Mouse (Mus musculus): ENCODE measurements around the gene Ddias. TPM values are rescaled to one million over a fixed set of nuclear protein-coding genes. Genes with fewer than 3 reads are reported as not detected.
A peak's percentile ranks its signal among the peaks of the same experiment; 100 is the strongest.
"Not testable (repeated sequence)": the region's sequence is repeated elsewhere in the genome, so short reads cannot be mapped to it uniquely, and the experiment has no call there.

Ddias gene
- 13.8 and 17.3 TPM in 2 replicates for polyA plus RNA-seq (2016; fragmentation: Nextera tagmentation; extraction: Ambion mirVana)

DNA sequence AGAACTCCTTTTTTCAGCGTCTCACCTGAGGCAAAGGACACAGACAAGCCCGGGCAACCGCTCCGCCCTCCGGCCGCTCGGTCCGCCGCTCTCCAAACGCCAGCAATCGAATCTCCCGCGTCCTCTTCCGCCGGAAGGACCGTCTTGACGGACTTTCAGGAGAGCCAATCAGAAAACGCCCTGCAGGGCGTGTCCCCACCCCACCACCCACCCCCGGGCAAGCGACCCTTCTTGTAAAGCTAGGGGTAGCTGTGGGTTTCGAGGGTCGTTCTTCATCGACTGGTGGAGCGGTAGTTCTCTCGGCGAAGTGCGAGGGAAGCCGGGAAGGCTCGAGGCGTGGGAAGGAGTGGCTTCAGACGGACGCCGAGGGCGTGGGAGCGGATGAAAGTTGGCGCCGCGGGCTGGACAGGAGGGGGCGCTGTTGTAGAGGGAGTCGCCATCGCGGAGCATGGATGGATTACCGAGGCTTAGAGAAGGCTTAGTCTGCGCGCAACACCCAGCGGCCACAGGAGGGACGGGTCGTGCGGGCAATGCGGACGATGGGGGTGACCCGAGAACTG lies at the start of gene Ddias, which contains the start of gene Prcp:
Gene Ddias (minus strand): TSS at position 132 of the 560 bp plus-strand sequence.
Gene Prcp (plus strand): TSS at position 355 of the 560 bp plus-strand sequence.
- WGBS = under 1% methylated on average over 53 of the region's 53 CpGs
- H3K4me3 ChIP-seq = peak within 1 kb of the TSS; percentile 68
- peak; percentile 98 for DNase-seq (ENCODE audit: low spot score)
- no peaks in the 10 kb centered on the region for H3K27me3 ChIP-seq (ENCODE audit: insufficient read depth, poor library complexity, severe bottlenecking)
- H3K9me3 ChIP-seq = no peaks in the 10 kb centered on the region
- H3K4me1 ChIP-seq = peaks cover 13% of the 10 kb centered on the region; the same call in 1 of the 2 replicates
- no peaks in the 10 kb centered on the region for H3K36me3 ChIP-seq
- peak within 1 kb of the TSS; percentile 97 for H3K27ac ChIP-seq

- WGBS = 78% methylated on average over 2 of the region's 2 CpGs
- no peaks in the 10 kb centered on the region for H3K4me1 ChIP-seq
- 0 out of 2 replicates have a peak, but pooled peaks cover 2% of the 10 kb centered on the region for H3K36me3 ChIP-seq
- no peak for DNase-seq (ENCODE audit: low spot score)
- no peaks in the 10 kb centered on the region for H3K27me3 ChIP-seq (ENCODE audit: insufficient read depth, poor library complexity, severe bottlenecking)
- no peaks in the 10 kb centered on the region for H3K9me3 ChIP-seq
- no peak overlapping the region for H3K27ac ChIP-seq
- H3K4me3 ChIP-seq = no peak overlapping the region
These were observed 46.8 kb upstream of the Ddias start for GRCm38 (mm10) chr7:92920857-92921172.

DNA sequence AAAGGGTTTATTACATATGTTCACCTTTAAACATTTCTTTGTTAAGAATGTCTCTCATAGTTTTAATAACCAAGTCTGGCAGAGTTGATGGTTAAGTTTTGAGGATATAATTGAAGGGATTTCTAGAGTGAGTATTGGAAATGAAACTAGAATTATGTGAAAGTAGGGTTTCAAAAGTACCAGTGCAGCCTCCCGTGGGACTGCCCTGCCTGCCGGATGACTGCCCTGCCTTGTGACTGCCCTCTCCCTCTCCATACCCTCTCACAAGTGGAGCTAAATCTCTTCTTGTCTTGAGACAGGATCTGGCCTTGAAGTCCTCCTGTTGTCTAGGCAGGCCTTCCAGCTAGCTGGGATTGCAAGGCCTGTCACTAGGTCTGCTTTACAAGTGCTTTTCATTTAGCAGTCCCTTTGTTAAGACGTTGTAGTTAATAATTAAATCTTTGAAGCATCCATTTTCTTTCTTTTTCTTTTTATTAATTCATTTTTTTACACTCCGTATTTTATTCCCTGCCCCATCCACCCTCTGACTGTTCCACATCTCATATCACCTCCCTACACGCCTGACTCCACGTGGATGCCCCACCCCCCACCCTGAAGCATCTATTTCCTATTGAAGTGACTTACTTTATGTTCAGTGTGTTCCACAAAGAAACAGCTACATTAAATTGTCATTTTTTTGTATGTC lies 46.3 kb upstream of the Ddias start:
- Histone ChIP-seq H3K36me3 (0 out of 2 replicates have a peak, but pooled peaks cover 2% of the 10 kb centered on the region), H3K4me3 (no peak overlapping the region), H3K9me3 (no peaks in the 10 kb centered on the region), H3K27ac (no peak overlapping the region), H3K4me1 (no peaks in the 10 kb centered on the region), H3K27me3 (ENCODE audit: insufficient read depth, poor library complexity, severe bottlenecking) (no peaks in the 10 kb centered on the region)
- WGBS = 82% methylated on average over 6 of the region's 6 CpGs
- no peak for DNase-seq (ENCODE audit: low spot score)

GRCm38 (mm10) chr7:92904285-92904684 lies 30.2 kb upstream of the Ddias start:
- DNase-seq (ENCODE audit: low spot score) = peak; percentile 38
- 50% methylated on average over 7 of the region's 7 CpGs for WGBS
- H3K36me3 ChIP-seq; H3K4me1 ChIP-seq; H3K27me3 ChIP-seq (ENCODE audit: insufficient read depth, poor library complexity, severe bottlenecking); H3K27ac ChIP-seq; H3K9me3 ChIP-seq; H3K4me3 ChIP-seq: not testable (repeated sequence)

- Histone ChIP-seq H3K27ac (no peak overlapping the region), H3K4me1 (no peaks in the 10 kb centered on the region), H3K4me3 (no peak overlapping the region), H3K27me3 (ENCODE audit: insufficient read depth, poor library complexity, severe bottlenecking) (no peaks in the 10 kb centered on the region), H3K9me3 (no peaks in the 10 kb centered on the region), H3K36me3 (no peaks in the 10 kb centered on the region)
- DNase-seq (ENCODE audit: low spot score) = peak; percentile 86
- 53% methylated on average over 7 of the region's 7 CpGs for WGBS
These were observed 29.5 kb upstream of the Ddias start for GRCm38 (mm10) chr7:92903360-92904038.

DNA sequence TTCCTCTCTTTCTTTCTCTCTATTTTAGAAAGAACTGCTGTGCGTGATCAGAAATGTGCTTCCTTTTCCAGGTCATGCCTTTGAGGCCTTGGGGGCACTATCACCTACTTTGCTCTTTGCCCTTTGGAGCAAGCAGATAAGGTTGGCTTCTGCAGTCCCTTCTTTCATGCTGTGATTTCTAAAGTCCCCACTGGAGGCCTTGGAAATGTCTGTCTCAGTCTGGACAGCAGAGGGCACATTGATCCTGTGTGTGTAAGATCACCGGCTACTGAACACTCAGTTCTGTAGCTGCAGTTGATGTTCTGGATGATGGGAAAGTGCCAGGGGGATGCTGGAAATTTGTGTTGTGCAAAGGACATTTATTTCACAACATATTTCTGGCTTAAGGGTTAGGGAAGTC lies 23.0 kb upstream of the Ddias start:
- H3K27me3 ChIP-seq (ENCODE audit: insufficient read depth, poor library complexity, severe bottlenecking) = no peaks in the 10 kb centered on the region
- H3K27ac ChIP-seq = no peak overlapping the region
- H3K9me3 ChIP-seq = no peaks in the 10 kb centered on the region
- no peaks in the 10 kb centered on the region for H3K4me1 ChIP-seq
- 38% methylated on average over 2 of the region's 2 CpGs for WGBS
- no peak for DNase-seq (ENCODE audit: low spot score)
- H3K4me3 ChIP-seq = no peak overlapping the region
- no peaks in the 10 kb centered on the region for H3K36me3 ChIP-seq

DNA sequence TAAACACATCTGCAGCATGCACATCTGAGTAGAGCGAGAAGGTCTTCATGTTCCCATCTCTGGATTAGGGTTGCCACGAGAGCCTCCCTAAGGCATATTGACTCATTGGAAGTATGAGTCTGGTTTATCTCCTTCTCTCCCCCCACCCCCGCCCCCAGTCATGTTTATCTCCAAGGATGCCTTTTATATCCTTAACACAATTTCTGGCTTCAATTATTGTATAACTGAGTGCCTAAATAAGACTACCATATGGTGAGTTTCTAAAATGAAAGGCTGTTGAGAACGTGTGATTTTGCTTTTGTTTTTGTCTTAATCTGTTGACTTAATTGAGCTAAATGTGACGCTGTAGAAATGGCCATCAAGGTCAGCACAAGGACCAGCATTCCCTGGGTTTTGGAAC lies 22.0 kb upstream of the Ddias start:
- Histone ChIP-seq H3K27ac (no peak overlapping the region), H3K27me3 (ENCODE audit: insufficient read depth, poor library complexity, severe bottlenecking) (no peaks in the 10 kb centered on the region), H3K36me3 (no peaks in the 10 kb centered on the region), H3K4me1 (no peaks in the 10 kb centered on the region), H3K9me3 (no peaks in the 10 kb centered on the region), H3K4me3 (no peak overlapping the region)
- WGBS = 79% methylated on average over 5 of the region's 5 CpGs
- DNase-seq (ENCODE audit: low spot score) = no peak

DNA sequence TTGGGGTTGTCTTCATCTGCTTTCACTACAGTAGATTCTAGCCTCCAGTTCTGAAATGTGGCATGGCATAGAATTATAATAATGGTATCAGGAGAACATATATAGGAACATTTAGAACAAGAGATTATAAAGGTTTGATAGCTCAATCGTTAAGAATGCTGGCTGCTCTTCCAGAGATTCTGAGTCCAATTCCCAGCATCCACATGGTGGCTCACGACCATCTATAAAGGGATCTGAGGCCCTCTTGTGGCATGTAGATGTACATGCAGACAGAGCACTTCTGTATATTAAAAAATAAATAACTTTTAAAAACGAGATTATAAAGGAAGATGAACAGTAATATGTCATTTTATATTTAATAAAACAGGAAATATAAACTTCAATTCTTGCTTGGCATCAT lies 19.4 kb upstream of the Ddias start:
- Histone ChIP-seq H3K9me3 (no peaks in the 10 kb centered on the region), H3K27ac (no peak overlapping the region), H3K27me3 (ENCODE audit: insufficient read depth, poor library complexity, severe bottlenecking) (no peaks in the 10 kb centered on the region), H3K4me1 (peaks cover 10% of the 10 kb centered on the region; the same call in 1 of the 2 replicates), H3K36me3 (no peaks in the 10 kb centered on the region), H3K4me3 (no peak overlapping the region)
- 52% methylated on average over 3 of the region's 3 CpGs for WGBS
- DNase-seq (ENCODE audit: low spot score) = peak; percentile 9

DNA sequence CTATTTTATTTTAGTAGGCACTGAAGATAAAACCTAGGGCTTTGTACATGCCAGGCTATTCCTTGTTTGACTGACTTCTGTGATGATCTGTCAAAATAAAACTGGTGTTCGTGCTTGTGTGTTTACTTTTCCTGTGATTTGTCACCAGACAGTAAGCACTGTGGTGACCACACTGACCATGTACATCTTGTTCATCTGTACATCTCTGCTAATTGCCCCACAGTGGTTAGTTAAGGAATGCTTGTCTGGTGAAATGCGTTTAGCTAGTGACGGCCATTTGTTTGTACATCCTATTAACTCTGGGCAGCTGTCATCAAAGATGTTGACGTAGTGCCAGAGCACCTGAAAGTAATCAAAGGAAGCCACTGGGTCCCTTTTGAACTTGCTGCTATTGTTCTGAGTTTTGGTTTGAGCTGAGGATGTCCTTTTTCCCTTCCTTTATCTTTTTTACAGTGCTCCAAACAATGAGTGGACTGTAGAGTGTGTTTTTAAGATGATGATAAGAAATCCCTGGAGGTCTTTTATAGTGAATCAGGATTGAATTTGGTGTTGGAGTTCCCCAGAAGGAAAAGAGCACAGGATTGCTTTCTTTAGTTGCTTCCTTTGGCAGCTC lies 16.7 kb upstream of the Ddias start:
- H3K9me3 ChIP-seq = no peaks in the 10 kb centered on the region
- H3K36me3 ChIP-seq = no peaks in the 10 kb centered on the region
- H3K27ac ChIP-seq = no peak overlapping the region
- H3K27me3 ChIP-seq (ENCODE audit: insufficient read depth, poor library complexity, severe bottlenecking) = no peaks in the 10 kb centered on the region
- peaks cover 15% of the 10 kb centered on the region; the same call in 1 of the 2 replicates for H3K4me1 ChIP-seq
- no peak for DNase-seq (ENCODE audit: low spot score)
- H3K4me3 ChIP-seq = no peak overlapping the region
- WGBS = 33% methylated on average over 4 of the region's 4 CpGs

DNA sequence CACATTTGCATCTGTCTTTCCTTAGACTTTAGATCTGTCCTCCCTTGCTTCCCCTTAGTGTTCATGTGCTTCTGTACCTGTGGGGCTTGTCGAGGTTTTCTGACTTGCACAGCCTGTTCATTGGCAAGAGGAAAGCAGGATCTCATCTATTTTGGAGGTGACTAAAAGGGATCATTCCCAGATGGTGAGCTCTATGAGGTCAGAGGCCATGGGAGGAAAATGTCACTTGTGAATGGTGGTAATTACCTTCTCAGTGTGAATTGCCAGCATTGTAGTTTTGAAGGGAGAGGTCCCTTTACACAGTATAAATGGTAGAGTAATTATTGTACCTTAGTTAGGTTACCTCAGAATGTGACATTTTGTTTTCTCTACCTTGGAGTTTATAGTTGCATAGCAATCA lies 16.2 kb upstream of the Ddias start:
- H3K27ac ChIP-seq = no peak overlapping the region
- peaks cover 15% of the 10 kb centered on the region; the same call in 1 of the 2 replicates for H3K4me1 ChIP-seq
- WGBS = 69% methylated on average over 1 of the region's 1 CpGs
- H3K9me3 ChIP-seq = no peaks in the 10 kb centered on the region
- no peaks in the 10 kb centered on the region for H3K27me3 ChIP-seq (ENCODE audit: insufficient read depth, poor library complexity, severe bottlenecking)
- DNase-seq (ENCODE audit: low spot score) = no peak
- no peaks in the 10 kb centered on the region for H3K36me3 ChIP-seq
- H3K4me3 ChIP-seq = no peak overlapping the region

GRCm38 (mm10) chr7:92887230-92887629 lies 13.2 kb upstream of the Ddias start:
- Histone ChIP-seq H3K27me3 (ENCODE audit: insufficient read depth, poor library complexity, severe bottlenecking) (no peaks in the 10 kb centered on the region), H3K36me3 (no peaks in the 10 kb centered on the region), H3K27ac (no peak overlapping the region), H3K4me3 (no peak overlapping the region), H3K4me1 (peaks cover 17% of the 10 kb centered on the region; the same call in 1 of the 2 replicates), H3K9me3 (no peaks in the 10 kb centered on the region)
- no peak for DNase-seq (ENCODE audit: low spot score)
- WGBS = 85% methylated on average over 5 of the region's 5 CpGs

DNA sequence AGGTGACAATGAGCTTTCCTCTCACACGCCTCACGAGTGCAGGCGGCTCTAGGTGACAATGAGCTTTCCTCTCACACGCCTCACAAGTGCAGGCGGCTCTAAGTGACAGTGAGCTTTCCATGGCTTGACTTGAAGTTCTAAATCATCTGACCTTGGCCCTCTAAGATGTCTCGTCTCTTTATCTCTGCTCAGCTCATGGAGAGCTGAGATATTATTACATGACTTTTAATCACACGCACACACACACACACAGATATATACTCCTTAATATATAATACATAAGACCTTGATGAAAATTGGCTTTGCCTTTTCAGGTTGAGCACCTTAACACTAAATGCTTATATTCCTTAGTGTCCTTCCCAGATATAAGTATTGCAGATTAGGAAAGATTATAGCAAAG lies 12.8 kb upstream of the Ddias start:
- 64% methylated on average over 7 of the region's 7 CpGs for WGBS
- H3K27ac ChIP-seq = peak overlapping the region; percentile 6; the same call in 1 of the 2 replicates

More for the DNA sequence above, 12.8 kb upstream of the Ddias start:
- no peak for DNase-seq (ENCODE audit: low spot score)
- H3K36me3 ChIP-seq = no peaks in the 10 kb centered on the region
- no peaks in the 10 kb centered on the region for H3K27me3 ChIP-seq (ENCODE audit: insufficient read depth, poor library complexity, severe bottlenecking)
- H3K9me3 ChIP-seq = no peaks in the 10 kb centered on the region
- H3K4me1 ChIP-seq = peaks cover 17% of the 10 kb centered on the region; the same call in 1 of the 2 replicates
- no peak overlapping the region for H3K4me3 ChIP-seq

Measured in heart, embryonic 10.5 days (tissue).